Mouse (Mus musculus) fibroblast of lung, adult 2 months (primary cell): ENCODE data around the gene Ascc1.

Experiments used
- DNase-seq: peaks from one replicate; pipeline ENCODE4 v3.0.0-alpha.2; 2011; ENCODE audit warnings: low read depth

Gene Ascc1

DNA sequence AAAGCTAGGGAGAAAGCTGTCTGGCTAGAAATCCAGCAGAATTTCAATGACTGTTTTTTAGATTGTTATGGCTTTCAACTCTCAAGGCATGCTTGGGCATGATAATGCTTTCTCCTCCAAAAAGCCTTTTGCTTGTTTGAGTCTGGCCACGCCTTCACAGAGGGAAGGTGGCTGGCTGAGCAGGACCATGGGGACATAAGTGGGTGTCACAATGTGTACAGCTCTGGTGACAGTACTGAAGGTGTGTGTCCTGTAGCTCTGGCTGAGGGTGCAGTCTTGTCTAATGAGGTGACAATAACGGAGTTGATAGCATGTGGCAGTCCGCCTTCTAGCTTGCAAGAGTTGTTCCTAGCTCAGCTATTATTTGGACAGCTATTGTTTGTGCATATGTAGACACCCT is 77.6 kb downstream of the Ascc1 start:
- DNase-seq = no peak

DNA sequence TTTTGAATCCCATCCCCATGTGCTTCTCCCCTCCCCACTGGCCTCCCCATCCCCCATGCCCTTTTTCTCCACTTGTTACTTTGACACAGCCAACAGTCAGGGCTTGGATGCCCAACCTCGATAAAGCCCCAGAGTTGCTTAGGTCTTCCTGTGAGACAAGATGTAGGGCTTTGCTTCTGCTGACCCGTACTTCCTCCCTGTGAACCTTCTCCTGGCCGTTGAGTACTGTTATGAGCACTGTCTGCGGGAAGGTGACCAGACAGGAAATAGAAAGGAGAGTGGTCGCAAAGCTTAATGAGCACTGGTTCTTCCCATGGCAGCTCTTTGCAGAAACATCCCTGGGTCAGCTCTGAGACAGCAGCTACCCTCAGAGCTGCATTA is 78.0 kb downstream of the Ascc1 start:
- no peak for DNase-seq

DNA sequence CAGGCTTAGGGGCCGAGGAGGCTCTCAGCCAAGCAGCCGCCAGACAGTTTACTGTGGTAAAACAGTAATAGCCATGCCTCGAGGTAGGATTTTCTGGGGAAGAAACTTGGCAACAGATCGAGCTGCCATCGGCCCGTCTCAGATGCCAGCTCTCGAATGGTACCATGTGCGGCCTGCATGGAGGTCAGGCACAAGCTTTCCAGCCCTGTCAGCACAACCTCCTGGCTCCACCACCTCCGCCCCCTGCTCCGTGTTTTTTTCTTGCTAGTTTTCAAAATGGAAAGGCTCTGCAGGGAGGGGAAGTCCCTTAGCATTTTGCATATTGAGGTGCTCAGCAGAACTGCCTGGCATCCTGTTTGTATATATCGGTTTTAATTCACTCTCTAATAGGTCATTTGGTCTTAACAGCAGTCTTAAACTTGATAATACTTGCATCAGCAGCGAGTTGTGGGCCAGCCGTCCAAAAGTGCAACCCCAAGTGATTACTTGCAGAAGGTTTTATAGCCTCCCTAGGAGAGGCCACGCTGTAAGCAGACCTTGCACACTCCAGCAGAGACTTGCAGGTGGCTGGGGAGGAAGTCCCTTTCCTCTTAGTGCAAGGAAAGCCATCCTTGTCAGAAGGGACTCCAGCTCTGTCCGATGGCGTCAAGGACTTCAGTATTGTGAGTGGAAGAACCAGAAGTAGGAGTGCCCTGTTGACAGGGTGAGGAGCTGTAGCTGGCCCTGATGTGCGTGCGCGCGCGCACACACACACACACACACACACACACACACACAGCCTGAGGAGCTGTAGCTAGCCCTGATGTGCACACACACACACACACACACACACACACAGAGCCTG is 78.6 kb downstream of the Ascc1 start:
- no peak for DNase-seq

DNA sequence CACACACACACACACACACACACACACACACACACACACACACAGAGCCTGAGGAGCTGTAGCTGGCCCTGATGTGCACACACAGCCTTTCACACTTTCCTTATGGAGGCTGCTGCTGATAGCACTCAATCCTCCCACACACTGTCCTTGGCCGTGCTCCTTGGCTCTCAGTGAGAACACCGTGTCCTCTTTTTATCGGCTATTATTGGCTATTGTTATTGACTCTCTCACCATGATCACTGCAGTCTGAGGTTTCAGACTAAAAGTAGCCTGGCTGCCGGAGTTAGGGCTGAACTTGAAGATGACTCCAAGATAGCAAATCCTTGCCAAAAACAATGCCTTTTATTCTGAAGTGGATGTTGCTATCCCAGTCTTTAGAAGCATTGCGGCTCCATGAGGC is 79.3 kb downstream of the Ascc1 start:
- DNase-seq = no peak

DNA sequence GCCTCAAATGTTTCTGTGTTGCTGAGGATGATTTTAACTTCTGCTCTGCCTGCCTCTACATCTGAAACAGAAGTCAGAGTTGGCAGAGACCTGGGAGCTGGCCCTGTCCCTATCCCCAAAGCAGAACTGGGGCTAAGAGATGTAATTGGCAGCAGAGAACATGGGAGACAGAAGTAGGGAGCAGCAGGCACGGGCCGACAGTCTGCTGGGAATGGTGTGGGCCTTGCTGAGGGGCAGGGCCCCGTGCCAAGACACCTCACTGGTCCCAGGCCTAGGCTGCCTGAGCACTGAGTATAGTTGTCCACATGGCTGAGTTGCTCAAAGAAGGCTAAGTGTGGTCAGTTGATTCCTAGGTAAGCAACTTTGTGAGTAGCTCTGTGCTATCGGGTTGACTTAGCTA is 81.5 kb downstream of the Ascc1 start:
- no peak for DNase-seq

DNA sequence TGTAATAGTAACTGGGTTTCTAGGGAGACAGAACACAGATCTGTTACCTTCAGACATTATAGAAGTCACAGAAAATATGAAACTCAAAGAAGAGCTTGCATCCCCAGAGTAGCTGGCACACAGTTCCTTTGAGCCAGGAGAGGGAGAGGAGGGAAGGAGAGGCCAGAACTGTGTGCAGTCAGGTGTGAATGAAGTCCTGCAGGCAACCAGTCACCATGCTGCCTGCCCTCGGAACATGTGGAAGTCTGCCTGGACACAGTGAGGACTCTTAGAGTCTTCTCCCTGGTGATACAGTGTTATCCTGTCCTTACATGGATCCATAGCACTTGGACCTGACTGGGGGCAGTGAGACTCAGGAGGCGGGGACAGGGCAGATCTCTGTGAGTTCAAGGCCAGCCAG is 89.7 kb downstream of the Ascc1 start:
- DNase-seq = no peak

DNA sequence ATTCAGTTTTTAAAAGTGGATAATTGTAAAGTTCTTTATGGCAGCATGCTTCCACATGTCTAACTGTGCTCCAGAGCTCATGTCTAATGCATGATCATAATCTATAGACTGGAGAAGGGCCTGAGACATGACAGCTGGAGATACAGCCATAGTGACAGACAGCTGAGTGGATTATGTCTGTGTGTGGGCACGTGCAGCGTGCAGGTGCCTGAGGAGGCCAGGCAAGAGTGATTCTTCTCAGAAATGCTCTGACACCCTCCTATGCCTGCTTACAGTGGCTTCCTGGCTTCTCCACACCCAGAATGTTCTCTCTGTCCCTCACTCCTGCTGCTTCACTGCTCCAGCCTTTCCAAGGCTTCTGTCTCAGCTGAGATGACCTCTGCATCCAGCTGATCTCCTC is 91.1 kb downstream of the Ascc1 start:
- no peak for DNase-seq

DNA sequence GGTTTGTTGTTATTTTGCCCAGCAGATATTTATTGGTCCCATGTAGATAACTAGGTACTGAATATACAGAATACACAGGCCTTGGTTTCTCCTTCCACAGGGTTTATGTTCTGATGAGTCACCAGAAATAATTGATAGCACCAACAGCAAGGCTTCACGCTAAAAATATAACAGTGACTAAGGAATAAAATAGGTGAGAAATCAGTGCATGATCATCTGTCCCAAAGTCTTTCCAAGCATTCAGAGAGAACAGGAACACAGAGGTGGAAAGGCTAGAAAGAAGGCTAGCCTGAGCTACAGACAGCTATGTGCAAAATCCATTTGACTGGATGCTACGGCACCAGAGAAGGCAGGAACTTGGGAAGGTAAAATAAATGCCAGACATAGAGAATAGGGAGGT is 93.0 kb downstream of the Ascc1 start:
- DNase-seq = no peak

DNA sequence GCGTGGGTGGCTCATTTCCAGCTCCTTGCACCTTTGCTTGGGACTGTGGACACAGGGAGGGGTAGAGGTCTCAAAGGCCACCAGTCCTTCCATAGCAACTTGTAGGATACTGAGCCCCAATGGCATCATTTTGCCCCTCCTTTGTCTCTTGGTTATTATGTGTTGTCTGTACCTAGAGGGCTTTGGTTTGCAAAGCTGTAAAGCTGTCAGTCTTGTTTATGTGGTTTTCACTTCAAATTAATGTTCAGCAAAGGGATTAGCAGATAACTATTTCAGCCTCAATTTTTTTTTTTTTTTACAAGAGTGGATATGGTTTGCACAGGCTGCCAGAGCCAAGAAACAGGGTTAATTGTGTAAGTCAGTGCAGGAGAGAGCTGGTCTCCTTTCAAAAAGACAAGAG is 93.7 kb downstream of the Ascc1 start:
- no peak for DNase-seq

DNA sequence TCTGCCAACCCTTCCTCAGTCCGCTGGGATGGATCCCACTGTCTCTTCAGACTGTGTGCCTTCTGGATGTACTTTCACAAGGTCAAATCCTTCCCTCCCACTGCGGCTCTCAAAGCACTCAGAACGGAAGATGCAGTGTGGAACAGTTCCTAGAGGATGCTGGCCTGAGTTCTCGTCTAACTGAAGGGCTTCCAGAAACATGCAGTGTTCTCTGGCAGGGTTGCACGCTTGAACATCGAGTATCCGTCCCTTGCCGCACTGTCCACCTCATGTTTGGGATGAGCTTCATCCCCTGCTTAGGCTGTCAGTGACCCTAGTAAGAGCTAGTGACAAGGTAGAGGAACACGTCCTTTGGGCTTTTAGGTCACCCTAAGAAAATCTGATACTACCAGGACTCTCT is 94.5 kb downstream of the Ascc1 start:
- no peak for DNase-seq

DNA sequence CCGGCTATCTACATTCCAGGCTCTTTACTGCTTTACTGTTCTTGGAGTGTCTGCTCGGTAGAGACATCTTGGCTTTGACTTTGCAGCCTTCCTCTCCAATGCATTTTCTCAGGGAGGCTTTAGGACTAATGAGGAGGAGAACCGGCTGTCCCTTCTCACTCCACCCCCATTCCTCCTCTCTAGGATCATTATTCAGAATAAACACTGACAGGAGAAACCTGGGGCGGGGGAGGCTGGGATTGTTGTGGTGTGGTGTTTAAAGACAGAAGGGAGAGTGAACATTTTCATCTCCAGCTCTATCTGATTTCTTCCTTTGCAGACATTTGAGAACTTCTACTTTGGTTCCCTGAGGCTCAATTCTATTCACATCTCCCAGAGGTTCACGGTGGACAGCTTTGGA is 95.2 kb downstream of the Ascc1 start:
- DNase-seq = no peak

DNA sequence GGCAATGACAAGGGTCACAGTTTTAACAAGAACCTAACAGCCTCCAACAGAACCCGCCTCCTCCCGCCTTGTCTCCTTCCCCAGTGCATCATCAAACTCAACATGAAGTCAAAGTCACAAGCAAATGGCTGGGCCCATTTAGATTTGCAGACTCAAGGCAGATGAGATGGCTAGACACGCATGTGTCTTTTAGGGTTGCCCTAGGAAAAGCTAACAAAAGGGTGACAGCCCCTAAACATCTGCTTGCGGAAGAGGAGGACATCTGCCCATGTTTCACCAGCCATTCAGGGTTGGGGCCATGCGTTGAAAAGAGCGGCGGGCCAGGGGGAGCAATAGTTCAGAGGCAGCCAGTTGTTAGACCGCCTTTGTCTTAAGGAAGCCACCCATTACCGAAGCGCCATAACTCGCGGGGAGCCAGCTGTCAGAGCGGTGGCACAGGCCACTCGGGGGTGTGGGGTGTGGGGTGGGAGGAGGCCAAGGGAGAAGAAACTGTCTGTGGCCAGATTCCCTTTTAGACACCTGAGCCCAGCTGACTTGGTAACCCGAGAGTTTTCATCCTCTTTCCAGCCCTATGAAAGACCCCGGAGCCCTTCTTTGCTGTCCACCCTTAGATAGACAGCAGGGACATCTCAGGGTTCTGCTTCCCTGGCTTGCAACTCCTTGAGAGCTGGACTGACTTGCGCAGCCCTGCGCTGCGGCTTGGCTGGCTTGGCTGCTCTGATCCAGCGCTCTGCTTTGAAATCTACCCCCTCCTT is 103.0 kb downstream of the Ascc1 start:
- no peak for DNase-seq

DNA sequence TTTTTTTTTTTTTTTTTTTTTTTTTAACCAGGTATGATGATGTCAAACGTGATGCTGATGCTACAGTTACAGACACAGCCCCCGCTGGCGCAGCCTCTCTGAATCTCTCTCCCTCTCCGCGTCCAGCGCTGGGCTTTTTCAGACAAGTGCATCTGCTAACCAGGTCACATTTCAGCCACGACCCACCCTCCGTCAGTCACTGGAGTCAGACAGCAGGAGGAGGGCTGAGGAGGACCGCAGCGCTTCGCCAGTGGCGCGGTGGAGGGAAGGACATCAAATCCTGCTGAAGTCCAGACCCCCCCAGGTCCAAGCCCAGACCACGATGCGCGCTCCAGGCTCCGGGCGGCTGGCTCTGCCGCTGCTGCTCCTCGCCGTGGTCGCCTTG is 103.5 kb downstream of the Ascc1 start, which contains the start of gene Spock2:
Gene Spock2, plus strand, starts transcription at position 74 of the 385 bp plus-strand sequence.
- DNase-seq = no peak

DNA sequence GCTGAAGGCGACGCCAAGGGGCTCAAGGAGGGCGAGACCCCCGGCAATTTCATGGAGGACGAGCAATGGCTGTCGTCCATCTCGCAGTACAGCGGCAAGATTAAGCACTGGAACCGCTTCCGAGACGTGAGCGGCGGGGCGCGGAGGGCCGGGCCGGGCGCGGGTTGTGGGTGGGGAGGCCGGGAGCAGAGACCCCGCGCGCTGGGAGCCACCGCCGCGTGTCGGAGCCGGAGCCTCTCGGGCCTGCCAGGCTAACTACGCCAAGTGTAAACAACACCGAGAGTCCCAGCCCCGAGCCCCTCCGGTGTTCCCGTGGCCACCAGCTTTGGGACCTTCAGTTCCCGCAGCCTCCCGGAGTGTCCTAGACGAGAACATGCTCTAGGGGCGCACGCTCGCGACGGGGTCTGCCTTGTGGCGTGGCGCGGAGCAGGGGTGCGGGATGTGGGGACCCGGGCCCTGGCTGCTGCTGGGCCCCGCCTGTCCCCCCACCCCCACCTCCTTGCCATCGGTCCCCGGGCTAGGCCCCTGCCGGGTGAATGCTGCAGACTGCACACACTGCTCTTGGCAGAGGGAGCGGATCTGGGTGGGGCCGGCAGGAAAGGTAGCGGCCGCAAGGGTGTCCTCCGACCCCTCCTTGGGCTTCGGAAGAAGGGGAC is 104.1 kb downstream of the Ascc1 start:
- DNase-seq = no peak

DNA sequence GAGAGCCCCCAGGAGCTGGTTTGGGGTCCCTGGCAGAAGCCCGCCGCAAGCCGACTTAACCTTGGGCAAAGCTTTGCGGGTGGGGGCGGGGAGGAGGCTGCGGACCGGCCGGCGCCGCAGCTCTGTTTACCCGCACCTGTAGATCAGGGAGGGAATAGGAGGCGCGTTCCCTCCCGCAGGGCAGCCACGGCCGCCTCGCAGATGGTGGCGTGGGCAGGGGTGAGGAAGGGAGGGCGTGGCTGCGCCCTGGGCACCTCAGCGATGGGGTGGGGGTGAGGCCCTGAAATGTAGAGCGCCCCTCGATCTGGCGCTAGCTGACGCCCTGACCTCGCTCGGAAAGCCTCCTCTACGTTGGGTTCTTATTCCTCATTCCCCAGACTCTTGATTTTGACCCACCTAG is 104.8 kb downstream of the Ascc1 start:
- DNase-seq = no peak

DNA sequence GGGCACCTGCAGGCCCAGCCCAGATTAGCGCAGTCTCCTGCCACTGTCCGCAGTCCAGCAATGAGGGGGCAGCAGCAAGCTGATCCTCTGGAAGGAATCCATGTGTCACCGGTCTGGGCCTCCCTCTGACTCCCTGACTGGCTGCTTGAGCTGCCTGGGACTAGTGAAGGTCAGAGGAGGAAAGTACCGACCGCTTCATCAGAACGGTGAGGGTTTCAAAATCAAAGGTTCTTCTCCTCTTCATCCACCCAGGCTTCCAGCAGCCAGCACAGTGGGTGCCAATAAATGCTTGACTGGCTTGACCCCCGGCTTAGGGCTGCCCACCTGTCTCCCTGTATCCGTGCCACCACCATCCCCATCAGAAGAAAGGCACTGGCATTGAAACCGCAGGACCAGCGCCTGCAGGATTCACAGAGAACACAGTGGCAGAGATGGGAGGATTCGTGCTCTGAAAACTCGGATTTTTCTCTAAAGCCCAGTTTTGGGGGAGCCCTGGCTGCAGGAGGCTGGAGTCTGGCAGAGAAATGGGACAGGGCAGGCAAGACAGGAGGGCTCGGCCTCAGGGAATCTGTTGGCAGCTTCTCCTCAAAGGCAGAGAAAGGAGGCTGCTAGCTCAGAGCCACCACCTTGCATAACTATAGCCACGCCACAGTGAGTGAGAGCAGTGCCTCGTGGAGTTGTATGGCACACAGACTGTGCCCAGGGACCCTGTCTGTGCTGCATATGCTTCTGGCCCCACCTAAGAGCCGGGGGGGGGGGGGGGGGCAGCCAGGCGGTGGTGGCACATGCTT is 105.9 kb downstream of the Ascc1 start:
- DNase-seq = no peak

DNA sequence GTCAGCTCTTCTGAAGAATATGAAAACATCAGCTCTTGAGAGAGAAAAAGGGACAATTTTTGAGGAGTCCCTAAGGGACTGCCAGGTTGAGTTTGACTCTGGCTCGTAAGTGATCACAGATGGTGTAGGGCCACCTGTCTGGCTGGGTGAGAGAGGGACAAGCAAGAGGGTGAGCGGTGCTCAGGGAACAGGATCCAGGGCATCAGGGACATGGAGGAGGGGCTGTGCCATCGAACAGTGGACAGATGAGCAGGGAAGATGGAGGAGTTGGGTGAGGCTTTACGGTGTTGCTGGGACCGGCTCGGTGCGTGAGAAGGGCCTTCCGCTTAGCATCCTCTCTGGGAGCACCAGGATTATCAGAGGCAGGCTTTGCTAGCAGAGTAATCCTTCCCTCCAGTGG is 106.7 kb downstream of the Ascc1 start:
- DNase-seq = no peak

DNA sequence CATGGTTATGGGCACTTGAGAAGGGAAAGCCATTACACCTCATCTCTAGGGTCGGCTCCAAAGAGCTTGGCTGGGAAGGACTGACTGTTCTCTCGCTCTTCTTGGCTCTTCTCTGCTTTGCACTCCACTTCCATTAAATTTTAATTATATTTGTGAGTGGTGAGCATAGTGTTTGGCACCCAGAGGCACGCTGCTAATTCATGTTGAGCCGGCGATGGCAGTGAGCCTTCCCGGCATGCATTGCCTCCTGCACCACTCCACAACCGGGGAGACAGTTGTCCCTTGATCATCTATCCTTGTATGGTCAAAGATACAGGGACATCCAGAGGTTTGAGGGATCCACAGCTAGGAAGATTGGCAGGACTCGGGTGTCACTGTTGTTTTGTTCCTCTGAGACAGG is 107.4 kb downstream of the Ascc1 start:
- no peak for DNase-seq

DNA sequence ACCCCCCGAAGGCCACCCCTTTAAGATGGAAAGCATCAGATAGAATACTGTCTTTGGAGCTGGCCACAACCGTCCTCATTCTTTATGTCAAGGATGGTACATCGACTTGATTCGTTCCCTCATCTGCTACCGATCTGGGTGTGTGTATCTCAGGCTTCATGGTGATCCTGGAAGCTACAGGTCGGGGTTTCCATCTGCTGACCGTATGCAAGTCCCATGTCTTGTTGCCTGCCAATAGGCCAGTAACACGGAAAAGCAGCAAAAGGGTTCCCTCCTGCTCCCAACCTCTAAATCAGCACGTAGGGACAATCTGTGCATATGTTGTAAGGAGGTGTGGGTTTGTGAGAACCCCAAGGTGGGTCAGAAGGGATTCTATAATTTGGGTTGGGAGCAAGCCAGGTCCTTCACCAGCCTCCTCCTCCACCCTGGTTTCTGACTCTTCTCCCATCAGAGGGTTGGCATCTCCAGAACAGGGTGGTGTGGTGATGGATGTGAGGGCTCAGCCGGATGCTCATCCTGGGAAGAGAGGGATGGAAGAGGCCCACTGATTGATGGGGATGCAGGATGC is 108.4 kb downstream of the Ascc1 start:
- no peak for DNase-seq

DNA sequence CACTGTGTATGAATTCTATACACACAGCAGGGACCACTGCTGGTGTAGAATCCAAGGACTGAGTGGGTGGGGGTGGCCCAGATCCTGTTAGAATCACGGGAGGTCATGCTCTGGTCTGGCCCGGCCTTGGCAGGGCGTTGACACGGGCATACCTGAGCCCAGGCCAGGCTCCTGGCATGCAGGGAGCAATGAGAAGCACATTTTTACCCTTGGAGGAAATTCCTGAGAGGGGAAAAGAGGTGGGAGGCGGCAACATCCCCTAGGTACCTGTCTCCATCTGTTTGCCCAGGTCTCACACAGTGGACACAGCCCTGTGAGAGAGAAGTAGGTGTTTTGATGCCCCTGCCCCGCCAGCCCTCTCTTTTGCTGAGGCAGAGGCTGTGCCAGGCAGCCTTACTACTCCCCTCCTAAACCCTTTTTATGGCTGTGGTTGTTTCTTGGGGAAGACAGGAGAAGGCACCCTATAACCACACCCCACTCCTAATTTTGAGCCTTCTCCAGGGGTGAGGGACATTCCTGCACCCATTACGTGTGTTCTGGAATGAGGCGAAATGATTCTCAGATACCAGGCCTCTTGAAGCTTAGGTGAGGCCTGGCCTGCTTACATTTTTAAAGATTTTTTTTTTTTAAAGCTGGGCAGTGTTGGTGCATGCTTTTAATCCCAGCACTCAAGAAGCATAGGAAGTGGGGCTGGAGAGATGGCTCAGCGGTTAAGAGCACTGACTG is 111.5 kb downstream of the Ascc1 start:
- no peak for DNase-seq
